Mouse (Mus musculus) hindlimb bud, embryonic 11.5 days (tissue): Measurements from ENCODE around the gene Alg14.
A peak's percentile ranks its signal among the peaks of the same experiment; 100 is the strongest.

Experiments
- DNase-seq: peaks from one replicate; pipeline ENCODE4 v3.0.0-alpha.2; 2012; ENCODE audit warnings: low read depth, low spot score; ENCODE audit errors: extremely low spot score

Gene Alg14

GRCm38 (mm10) chr3:121362002-121362401 lies 70.4 kb downstream of the Alg14 start:
- DNase-seq = no peak

GRCm38 (mm10) chr3:121364388-121364787 lies 72.8 kb downstream of the Alg14 start:
- DNase-seq = no peak

GRCm38 (mm10) chr3:121365131-121365530 lies 73.6 kb downstream of the Alg14 start:
- no peak for DNase-seq

GRCm38 (mm10) chr3:121368616-121369015 lies 77.0 kb downstream of the Alg14 start:
- DNase-seq = no peak

GRCm38 (mm10) chr3:121369517-121369916 lies 77.9 kb downstream of the Alg14 start:
- DNase-seq = no peak

GRCm38 (mm10) chr3:121370301-121370700 lies 78.7 kb downstream of the Alg14 start:
- no peak for DNase-seq

- no peak for DNase-seq
Measured at GRCm38 (mm10) chr3:121370830-121371526, 79.4 kb downstream of the Alg14 start.

- no peak for DNase-seq
Measured at GRCm38 (mm10) chr3:121371527-121372220, 80.1 kb downstream of the Alg14 start.

GRCm38 (mm10) chr3:121373897-121374441 lies 82.4 kb downstream of the Alg14 start:
- no peak for DNase-seq

- no peak for DNase-seq
Measured at GRCm38 (mm10) chr3:121375541-121376129, 84.1 kb downstream of the Alg14 start.

- DNase-seq = no peak
Measured at GRCm38 (mm10) chr3:121378708-121379612, 87.4 kb downstream of the Alg14 start.

GRCm38 (mm10) chr3:121379699-121380098 lies 88.1 kb downstream of the Alg14 start:
- DNase-seq = no peak

GRCm38 (mm10) chr3:121387471-121388009 lies 96.0 kb downstream of the Alg14 start:
- DNase-seq = no peak

- DNase-seq = no peak
Measured at GRCm38 (mm10) chr3:121389366-121389765, 97.8 kb downstream of the Alg14 start.

GRCm38 (mm10) chr3:121389860-121390530 lies 98.4 kb downstream of the Alg14 start:
- DNase-seq = peak; percentile 18

- no peak for DNase-seq
Measured at GRCm38 (mm10) chr3:121390724-121391123, 99.2 kb downstream of the Alg14 start.

GRCm38 (mm10) chr3:121395588-121396295 lies 104.2 kb downstream of the Alg14 start:
- DNase-seq = no peak

- DNase-seq = no peak
Measured at GRCm38 (mm10) chr3:121396561-121396960, 105.0 kb downstream of the Alg14 start.

- no peak for DNase-seq
Measured at GRCm38 (mm10) chr3:121397007-121397406, 105.4 kb downstream of the Alg14 start.
